Mouse (Mus musculus) midbrain, embryonic 10.5 days (tissue): Measurements from ENCODE around the gene Tgfb2. TPM values are rescaled to one million over a fixed set of nuclear protein-coding genes. Genes with fewer than 3 reads are reported as not detected.

Source experiments
- DNase-seq: peaks from one replicate; pipeline ENCODE4 v3.0.0-alpha.2; 2017; ENCODE audit warnings: low spot score
- H3K27ac ChIP-seq: fragments of 300-500 bp; sonication (generic); replicated peaks from 2 replicates; pipeline ENCODE4 v1.5.1; 2016; ENCODE audit warnings: mild to moderate bottlenecking
- H3K27me3 ChIP-seq: fragments of 300-500 bp; sonication (generic); 2 replicates; pipeline ENCODE4 v1.6.1; 2016; ENCODE audit warnings: low read depth, mild to moderate bottlenecking; ENCODE audit not compliant: poor library complexity, severe bottlenecking
- H3K36me3 ChIP-seq: fragments of 300-500 bp; sonication (generic); 2 replicates; pipeline ENCODE4 v1.6.1; 2016; ENCODE audit warnings: mild to moderate bottlenecking, moderate library complexity
- H3K4me1 ChIP-seq: fragments of 300-500 bp; sonication (generic); 2 replicates; pipeline ENCODE4 v1.6.1; 2016
- H3K4me3 ChIP-seq: fragments of 300-500 bp; sonication (generic); 2 replicates; pipeline ENCODE4 v1.5.1; 2016; ENCODE audit warnings: mild to moderate bottlenecking, moderate library complexity
- H3K9me3 ChIP-seq: fragments of 300-500 bp; sonication (generic); replicated peaks from 2 replicates; pipeline ENCODE4 v1.6.1; 2016; ENCODE audit warnings: mild to moderate bottlenecking
- WGBS: fragments of 180-500 bp; shearing (Covaris S2); methylation state at CpG from one replicate; pipeline ENCODE4 v1.1.7; 2016; 5-methylcytosine and 5-hydroxymethylcytosine counted together
- polyA plus RNA-seq: library from polyadenylated mRNA; unstranded; fragments of >200 nt; fragmentation: Nextera tagmentation; extraction: Ambion mirVana; gene quantifications from 2 replicates; pipeline ENCODE4 v1.2.1, GENCODE M21; 2016

Gene Tgfb2
- polyA plus RNA-seq, 1 experiment from 2014 or later, result 11.1 TPM

DNA sequence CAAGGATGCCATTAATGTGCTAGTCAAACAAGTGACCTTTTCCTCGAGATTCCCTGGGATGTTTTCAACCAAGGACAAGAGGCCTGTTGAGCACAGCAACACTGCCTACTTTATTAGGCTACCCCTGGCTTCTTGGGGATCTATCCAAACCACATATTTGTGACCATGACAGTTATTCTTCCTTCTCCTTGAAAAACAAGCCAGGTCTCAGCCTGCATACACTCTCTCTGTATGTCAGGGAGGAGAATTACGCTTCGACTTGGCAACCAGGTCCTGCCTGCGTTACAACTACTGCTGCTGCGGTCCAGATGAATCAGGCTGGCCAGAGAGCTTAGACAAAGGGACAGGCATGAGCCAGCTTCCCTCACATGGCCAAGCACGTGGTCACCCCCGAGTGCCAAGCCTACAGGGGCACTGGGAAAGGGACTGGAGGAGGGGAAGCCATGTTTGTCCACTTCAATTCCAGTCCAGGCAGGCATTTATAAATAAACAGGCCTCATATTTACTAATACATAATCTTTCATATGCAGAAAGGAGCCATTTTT lies 78.3 kb downstream of the Tgfb2 start:
- Histone ChIP-seq H3K4me3 (no peak overlapping the region), H3K27ac (no peak overlapping the region), H3K36me3 (no peaks in the 10 kb centered on the region), H3K9me3 (no peaks in the 10 kb centered on the region), H3K27me3 (no peaks in the 10 kb centered on the region), H3K4me1 (no peaks in the 10 kb centered on the region)
- WGBS, result 89% methylated on average over 7 of the region's 7 CpGs
- no peak for DNase-seq

DNA sequence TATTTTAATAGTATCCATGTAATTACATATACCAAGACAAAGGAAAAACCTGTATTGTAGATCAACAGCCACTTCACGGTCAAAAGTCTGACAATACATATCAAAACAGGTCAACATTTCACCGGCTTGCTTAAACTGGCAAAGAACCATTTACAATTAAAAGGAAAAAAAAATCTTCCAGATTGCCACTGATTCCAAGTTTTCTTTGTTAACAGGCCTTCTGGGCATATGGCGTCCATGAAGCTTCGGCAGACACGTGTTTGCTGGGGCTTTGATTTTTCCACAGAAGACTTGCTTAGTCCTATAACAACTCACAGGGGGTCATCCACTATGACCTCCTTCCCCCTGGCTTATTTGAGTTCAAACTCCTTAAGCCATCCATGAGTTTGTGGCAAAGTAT lies 81.3 kb downstream of the Tgfb2 start:
- 83% methylated on average over 5 of the region's 5 CpGs for whole genome bisulfite sequencing
- Histone ChIP-seq H3K4me3 (no peak overlapping the region), H3K27me3 (no peaks in the 10 kb centered on the region), H3K4me1 (no peaks in the 10 kb centered on the region), H3K36me3 (no peaks in the 10 kb centered on the region), H3K27ac (no peak overlapping the region), H3K9me3 (no peaks in the 10 kb centered on the region)
- DNase-seq, result no peak

DNA sequence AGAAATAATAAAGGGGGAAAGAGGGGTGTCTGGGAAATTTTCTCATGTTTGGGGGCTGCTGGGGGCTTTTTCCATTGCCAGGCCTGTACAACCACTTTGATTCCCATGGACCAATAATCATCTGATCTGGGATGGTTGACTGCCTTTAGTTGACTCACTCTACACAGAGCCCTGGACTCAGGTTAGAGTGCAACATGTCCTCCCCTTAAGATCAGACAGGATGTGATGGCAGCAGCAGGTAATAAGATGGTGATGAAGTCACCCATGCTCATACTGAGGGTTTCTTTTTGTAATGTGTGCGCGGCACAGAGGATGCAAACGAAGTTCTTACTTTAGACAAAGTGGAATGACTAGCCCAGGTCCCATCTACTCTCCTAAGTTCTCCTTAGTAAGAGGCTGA lies 84.0 kb downstream of the Tgfb2 start:
- Histone ChIP-seq H3K27me3 (no peaks in the 10 kb centered on the region), H3K4me1 (no peaks in the 10 kb centered on the region)
- 89% methylated on average over 3 of the region's 3 CpGs for WGBS

DNA sequence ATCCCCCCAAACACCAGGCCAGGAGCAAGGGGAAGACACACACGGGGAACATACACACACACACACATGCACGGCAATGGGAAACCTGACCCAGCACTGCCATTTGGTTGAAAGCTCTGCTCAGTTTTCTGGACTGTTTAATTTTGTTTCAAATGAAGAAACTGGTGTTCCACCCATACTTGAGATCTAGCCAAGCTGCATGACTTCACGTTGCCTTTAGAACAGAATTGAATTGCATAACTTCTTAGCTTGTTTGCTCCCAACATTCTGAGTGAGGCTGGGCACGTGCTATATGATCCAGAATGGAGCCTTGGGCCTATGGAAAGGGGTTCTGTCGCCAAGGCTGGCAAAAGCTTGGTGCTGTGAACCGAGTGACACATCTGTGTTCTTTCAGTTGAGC lies 87.5 kb downstream of the Tgfb2 start:
- no peak for DNase-seq
- WGBS, result 83% methylated on average over 6 of the region's 6 CpGs
- Histone ChIP-seq H3K27me3 (no peaks in the 10 kb centered on the region), H3K9me3 (no peaks in the 10 kb centered on the region), H3K4me1 (no peaks in the 10 kb centered on the region), H3K36me3 (no peaks in the 10 kb centered on the region), H3K27ac (no peak overlapping the region), H3K4me3 (no peak overlapping the region)

More for the DNA sequence above, 84.0 kb downstream of the Tgfb2 start:
- DNase-seq, result no peak
- H3K36me3 ChIP-seq, result no peaks in the 10 kb centered on the region
- no peak overlapping the region for H3K27ac ChIP-seq
- no peaks in the 10 kb centered on the region for H3K9me3 ChIP-seq
- no peak overlapping the region for H3K4me3 ChIP-seq

GRCm38 (mm10) chr1:186611371-186611770 lies 94.4 kb downstream of the Tgfb2 start:
- Histone ChIP-seq H3K4me1 (peaks cover 11% of the 10 kb centered on the region), H3K9me3 (no peaks in the 10 kb centered on the region), H3K27ac (no peak overlapping the region), H3K4me3 (no peak overlapping the region), H3K36me3 (no peaks in the 10 kb centered on the region), H3K27me3 (no peaks in the 10 kb centered on the region)
- no peak for DNase-seq
- WGBS, result 97% methylated on average over 2 of the region's 2 CpGs

DNA sequence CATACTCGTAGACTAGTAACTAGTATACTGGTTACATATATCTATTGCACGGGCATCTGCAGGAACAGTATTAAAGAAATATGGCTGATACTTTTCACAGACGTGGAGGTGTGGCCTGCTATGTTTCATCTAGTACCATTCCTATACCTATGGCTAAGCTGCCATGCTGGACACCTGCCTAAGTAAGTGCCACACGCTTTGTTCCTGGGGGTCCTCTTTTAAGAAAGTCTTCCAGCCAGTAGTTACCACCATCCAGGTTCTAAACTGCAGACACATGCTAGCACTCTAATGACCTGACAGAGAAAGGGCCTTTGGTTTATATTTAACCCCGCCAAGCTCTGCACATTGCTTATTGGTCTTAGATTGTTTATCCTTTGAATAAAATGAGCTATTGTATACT lies 95.3 kb downstream of the Tgfb2 start:
- DNase-seq, result no peak

GRCm38 (mm10) chr1:186609793-186610233 lies 96.0 kb downstream of the Tgfb2 start:
- H3K27ac ChIP-seq, result peak overlapping the region; percentile 64

More for the DNA sequence above, 95.3 kb downstream of the Tgfb2 start:
- H3K4me3 ChIP-seq, result no peak overlapping the region
- no peaks in the 10 kb centered on the region for H3K9me3 ChIP-seq
- peaks cover 11% of the 10 kb centered on the region for H3K4me1 ChIP-seq
- no peaks in the 10 kb centered on the region for H3K27me3 ChIP-seq
- WGBS, result 87% methylated on average over 5 of the region's 5 CpGs
- H3K27ac ChIP-seq, result peak overlapping the region; percentile 64
- no peaks in the 10 kb centered on the region for H3K36me3 ChIP-seq

GRCm38 (mm10) chr1:186608116-186608515 lies 97.7 kb downstream of the Tgfb2 start:
- WGBS, result 91% methylated on average over 3 of the region's 3 CpGs
- Histone ChIP-seq H3K27me3 (no peaks in the 10 kb centered on the region), H3K9me3 (no peaks in the 10 kb centered on the region), H3K27ac (no peak overlapping the region), H3K4me3 (no peak overlapping the region), H3K4me1 (peaks cover 11% of the 10 kb centered on the region), H3K36me3 (no peaks in the 10 kb centered on the region)
- no peak for DNase-seq

More at GRCm38 (mm10) chr1:186609793-186610233, 96.0 kb downstream of the Tgfb2 start:
- WGBS, result 18% methylated on average over 9 of the region's 10 CpGs
- Histone ChIP-seq H3K36me3 (no peaks in the 10 kb centered on the region), H3K4me1 (peaks cover 11% of the 10 kb centered on the region), H3K9me3 (no peaks in the 10 kb centered on the region), H3K4me3 (peak overlapping the region; percentile 9), H3K27me3 (no peaks in the 10 kb centered on the region)
- DNase-seq, result peak; percentile 50

DNA sequence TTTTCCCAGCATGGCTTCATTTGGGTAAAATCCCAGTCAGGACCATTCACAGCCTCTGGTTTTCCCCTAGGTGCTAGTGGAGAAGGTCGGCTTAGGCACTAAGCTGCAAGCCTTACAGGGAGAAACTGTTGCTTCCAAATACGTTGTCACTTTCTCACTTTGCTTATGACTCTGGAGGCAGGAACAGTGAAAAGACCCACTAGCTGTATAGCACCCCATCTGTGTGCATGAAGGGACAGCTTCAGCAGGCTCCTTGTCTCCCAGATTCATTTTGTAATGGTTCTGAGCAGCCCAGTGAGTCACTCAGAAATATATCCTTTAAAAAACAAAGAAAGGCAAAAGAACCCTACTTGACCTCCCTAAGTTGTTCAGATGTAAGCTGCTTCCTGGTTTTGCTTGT lies 100.2 kb downstream of the Tgfb2 start:
- H3K9me3 ChIP-seq, result no peaks in the 10 kb centered on the region
- WGBS, result 71% methylated on average over 2 of the region's 2 CpGs
- no peak for DNase-seq

DNA sequence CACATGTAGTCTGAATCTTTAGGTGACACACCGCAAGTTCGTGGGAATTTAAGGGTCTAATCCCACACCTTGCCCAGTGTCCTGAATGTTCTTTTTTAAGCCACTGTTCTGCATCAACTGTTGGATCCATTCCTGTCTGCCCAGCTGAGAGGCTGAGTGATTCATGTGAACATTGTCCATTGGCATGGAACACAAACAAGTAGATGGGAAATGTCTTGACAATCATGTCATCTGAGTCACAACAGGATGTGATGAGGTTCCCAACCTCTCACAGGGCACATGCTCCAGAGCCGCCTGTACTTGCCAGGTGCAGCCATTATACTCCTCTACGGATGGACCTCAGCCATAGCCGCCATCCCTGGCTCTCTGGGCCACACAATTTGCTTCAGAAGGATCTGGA lies 101.7 kb downstream of the Tgfb2 start:
- no peak overlapping the region for H3K4me3 ChIP-seq
- DNase-seq, result no peak
- H3K9me3 ChIP-seq, result no peaks in the 10 kb centered on the region
- H3K27ac ChIP-seq, result no peak overlapping the region
- 88% methylated on average over 5 of the region's 5 CpGs for WGBS
- H3K36me3 ChIP-seq, result no peaks in the 10 kb centered on the region
- H3K27me3 ChIP-seq, result no peaks in the 10 kb centered on the region
- H3K4me1 ChIP-seq, result no peaks in the 10 kb centered on the region; the same call in 1 of the 2 replicates

More for the DNA sequence above, 100.2 kb downstream of the Tgfb2 start:
- Histone ChIP-seq H3K36me3 (no peaks in the 10 kb centered on the region), H3K27me3 (no peaks in the 10 kb centered on the region), H3K4me1 (peaks cover 11% of the 10 kb centered on the region), H3K27ac (no peak overlapping the region), H3K4me3 (no peak overlapping the region)

DNA sequence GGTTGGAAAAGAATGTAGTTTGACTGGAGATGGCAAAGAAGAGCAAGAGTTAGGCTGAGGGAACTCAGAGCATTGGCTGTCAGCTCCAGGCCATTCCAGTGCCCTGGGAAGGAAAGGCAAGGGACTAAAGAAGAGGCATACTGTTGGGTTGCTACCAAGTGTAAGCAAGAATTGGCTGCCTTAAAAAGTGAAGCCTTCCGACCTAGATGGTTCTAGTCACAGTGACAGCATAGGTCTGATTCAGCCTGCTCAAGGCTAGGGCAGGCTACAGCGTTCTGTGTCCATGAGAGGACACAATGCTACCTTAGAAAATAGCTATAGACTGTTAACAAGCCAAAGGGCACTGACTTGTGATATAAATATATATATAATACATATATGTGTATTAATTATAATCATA lies 117.6 kb downstream of the Tgfb2 start:
- Histone ChIP-seq H3K27me3 (no peaks in the 10 kb centered on the region), H3K27ac (no peak overlapping the region), H3K36me3 (no peaks in the 10 kb centered on the region), H3K4me1 (no peaks in the 10 kb centered on the region), H3K4me3 (no peak overlapping the region), H3K9me3 (no peaks in the 10 kb centered on the region)
- DNase-seq, result no peak
- WGBS, result 88% methylated on average over 2 of the region's 2 CpGs

GRCm38 (mm10) chr1:186587065-186587804 lies 118.6 kb downstream of the Tgfb2 start:
- no peaks in the 10 kb centered on the region for H3K4me1 ChIP-seq
- H3K36me3 ChIP-seq, result no peaks in the 10 kb centered on the region
- 88% methylated on average over 8 of the region's 8 CpGs for WGBS
- no peaks in the 10 kb centered on the region for H3K27me3 ChIP-seq
- no peak for DNase-seq
- H3K4me3 ChIP-seq, result no peak overlapping the region
- no peak overlapping the region for H3K27ac ChIP-seq
- H3K9me3 ChIP-seq, result no peaks in the 10 kb centered on the region

DNA sequence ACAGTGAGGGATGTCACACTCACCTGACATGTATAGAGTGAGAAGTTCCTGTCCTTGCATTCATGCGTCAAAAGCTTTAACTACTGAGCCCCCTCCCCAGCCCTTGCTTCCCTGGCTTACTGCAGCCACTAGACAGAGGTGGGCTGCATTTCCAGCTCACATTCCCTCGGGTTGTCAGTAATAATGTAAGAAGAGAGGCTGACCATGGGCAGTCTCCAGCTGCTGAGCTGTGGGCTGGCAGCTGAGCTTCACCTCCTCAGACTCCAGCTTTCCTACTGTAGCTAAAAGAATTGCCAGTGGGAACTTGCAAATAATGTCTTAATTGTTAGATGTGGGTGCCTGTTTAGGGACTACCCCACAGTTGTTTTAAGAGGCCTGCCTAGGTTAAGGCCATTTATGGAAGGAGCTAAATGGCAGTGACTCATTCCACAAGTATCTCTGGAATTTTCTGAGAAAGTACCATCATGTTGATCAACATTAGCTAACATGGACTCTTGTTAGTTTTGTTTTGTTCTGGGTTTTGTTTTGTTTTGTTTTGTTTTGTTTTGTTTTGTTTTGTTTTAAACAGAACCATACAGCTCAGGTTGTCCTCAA lies 120.1 kb downstream of the Tgfb2 start:
- no peak overlapping the region for H3K27ac ChIP-seq
- no peaks in the 10 kb centered on the region for H3K36me3 ChIP-seq
- no peak overlapping the region for H3K4me3 ChIP-seq
- H3K9me3 ChIP-seq, result no peaks in the 10 kb centered on the region
- H3K27me3 ChIP-seq, result no peaks in the 10 kb centered on the region
- DNase-seq, result no peak
- WGBS, result 73% methylated on average over 2 of the region's 2 CpGs
- no peaks in the 10 kb centered on the region for H3K4me1 ChIP-seq
